Mouse (Mus musculus): ENCODE data around the gene Bcas3. TPM values are rescaled to one million over a fixed set of nuclear protein-coding genes. Genes with fewer than 3 reads are reported as not detected.
A peak's percentile ranks its signal among the peaks of the same experiment; 100 is the strongest.

The Bcas3 gene
- total and polyA plus RNA-seq, 3 experiments, result 20.1 to 61.0 (median 41.3) TPM

DNA sequence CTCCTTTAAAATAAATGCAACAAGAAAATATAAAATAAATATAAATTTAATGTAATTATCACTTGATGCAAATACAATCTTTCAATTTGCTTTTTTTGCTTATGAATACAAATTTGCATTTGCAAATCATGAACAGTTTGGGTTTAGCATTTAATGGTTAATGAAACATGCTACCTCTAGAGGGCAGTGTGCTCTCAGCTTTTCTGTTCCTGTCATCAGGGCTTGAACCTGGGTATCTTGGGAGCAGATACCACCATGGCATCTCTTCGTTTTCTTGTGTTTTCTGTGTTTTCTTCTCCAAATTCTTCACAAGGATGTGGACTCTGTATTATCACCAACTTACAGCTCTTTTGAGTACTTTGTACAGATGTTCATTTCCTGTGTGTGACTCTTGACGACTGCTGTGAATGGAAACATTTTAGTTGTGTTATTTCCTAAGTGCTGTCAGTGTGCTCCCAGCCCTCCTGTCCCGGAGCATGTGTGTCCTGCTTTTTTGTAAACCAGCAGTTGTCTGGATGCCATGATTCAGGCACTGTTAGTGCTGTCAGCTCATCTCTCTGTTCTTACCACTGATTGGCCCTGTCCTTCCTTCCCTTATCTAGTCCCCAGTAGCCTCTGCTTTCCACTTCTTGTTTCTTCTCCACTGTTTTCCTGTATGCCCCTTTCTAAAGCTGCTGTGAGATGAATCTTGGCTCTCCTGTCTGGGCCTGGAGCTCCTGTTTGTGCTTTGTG, 165.2 kb downstream of the Bcas3 start:
- no peak for TF ChIP-seq GATA1 (IDR thresholded peaks at IDR 0.05; ENCODE audit: borderline replicate concordance, low read length)
- 0 out of 2 replicates have a peak, but pooled peaks have one; percentile 12 for TF ChIP-seq CTCF (IDR thresholded peaks at IDR 0.05; ENCODE audit: low read depth, low read length)
- peak; percentile 29 for DNase-seq (ENCODE audit: low spot score)

DNA sequence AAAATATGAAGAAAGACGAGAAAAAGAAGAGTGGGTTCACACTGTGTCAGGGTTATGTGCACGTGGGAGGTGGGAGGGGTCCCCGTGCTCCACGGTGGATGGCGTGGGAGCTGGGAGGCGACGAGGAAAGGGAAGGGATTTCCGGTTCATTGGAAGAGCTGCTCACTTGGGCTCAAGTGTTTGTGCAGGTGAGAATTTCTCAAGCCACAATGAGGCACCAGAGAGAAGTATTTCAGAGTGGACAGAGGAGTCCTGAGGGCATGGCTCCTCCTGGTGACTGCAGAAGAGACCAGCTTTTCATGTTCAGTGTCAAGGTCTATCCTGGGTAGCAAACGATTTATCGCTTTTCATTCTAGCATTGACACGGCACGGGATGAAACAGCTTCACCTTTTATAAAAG, 167.3 kb downstream of the Bcas3 start:
- Histone ChIP-seq H3K27me3 (ENCODE audit: insufficient read depth, low read length) (peaks cover 22% of the 10 kb centered on the region), H3K4me1 (ENCODE audit: insufficient read depth, low read depth, low read length) (0 out of 2 replicates have a peak, but pooled peaks cover 4% of the 10 kb centered on the region), H3K36me3 (replicated peaks) (no peaks in the 10 kb centered on the region), H3K4me3 (ENCODE audit: low read depth, low read length) (no peak overlapping the region), H3K9me3 (replicated peaks) (no peaks in the 10 kb centered on the region)
- TF ChIP-seq TAL1 (conservative IDR thresholded peaks at IDR 0.05; ENCODE audit: low read depth, low read length) (no peak), CTCF (IDR thresholded peaks at IDR 0.05; ENCODE audit: low read depth, low read length) (no peak), POLR2AphosphoS5 (IDR thresholded peaks at IDR 0.05; ENCODE audit: insufficient replicate concordance, low read depth, low read length) (no peak), GATA2 (IDR thresholded peaks at IDR 0.05; ENCODE audit: borderline replicate concordance, low read depth, low read length) (no peak), GATA1 (IDR thresholded peaks at IDR 0.05; ENCODE audit: borderline replicate concordance, low read length) (no peak)
- ATAC-seq (ENCODE audit: extremely low read depth, insufficient number of reproducible peaks, low FRiP score, poor library complexity, severe bottlenecking) (no peak), DNase-seq (ENCODE audit: low spot score) (no peak)

More for the DNA sequence above, 165.2 kb downstream of the Bcas3 start:
- ATAC-seq (ENCODE audit: extremely low read depth, insufficient number of reproducible peaks, low FRiP score, poor library complexity, severe bottlenecking), result no peak
- 0 out of 2 replicates have a peak, but pooled peaks cover 4% of the 10 kb centered on the region for H3K4me1 ChIP-seq (ENCODE audit: insufficient read depth, low read depth, low read length)
- H3K36me3 ChIP-seq (replicated peaks), result no peaks in the 10 kb centered on the region
- no peaks in the 10 kb centered on the region for H3K9me3 ChIP-seq (replicated peaks)
- peaks cover 7% of the 10 kb centered on the region for H3K27me3 ChIP-seq (ENCODE audit: insufficient read depth, low read length)
- H3K4me3 ChIP-seq (ENCODE audit: low read depth, low read length), result no peak overlapping the region

DNA sequence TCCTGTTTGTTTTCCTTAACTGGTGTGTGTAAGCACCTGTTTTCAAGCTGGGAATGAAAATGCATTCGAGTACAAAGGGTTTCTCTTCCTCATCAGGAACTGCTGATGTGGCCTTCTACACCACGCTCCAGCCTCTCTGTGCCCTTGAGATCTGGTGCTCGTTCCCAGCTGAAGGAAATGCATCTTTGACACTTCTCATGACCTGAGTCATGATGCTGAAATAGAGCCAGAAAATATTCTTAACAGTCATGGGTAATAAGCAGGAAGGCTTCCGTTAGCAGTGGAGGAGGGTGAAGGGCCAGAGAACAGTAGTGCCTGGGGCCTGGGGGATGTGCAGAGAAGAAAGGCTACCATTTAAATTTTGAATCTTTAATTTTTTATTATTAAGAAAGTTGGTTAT, 168.0 kb downstream of the Bcas3 start:
- no peak for TF ChIP-seq CTCF (IDR thresholded peaks at IDR 0.05; ENCODE audit: low read depth, low read length)
- no peak for TF ChIP-seq GATA1 (IDR thresholded peaks at IDR 0.05; ENCODE audit: borderline replicate concordance, low read length)
- TF ChIP-seq GATA2 (IDR thresholded peaks at IDR 0.05; ENCODE audit: borderline replicate concordance, low read depth, low read length), result no peak
- no peak for TF ChIP-seq TAL1 (conservative IDR thresholded peaks at IDR 0.05; ENCODE audit: low read depth, low read length)
- no peak for TF ChIP-seq POLR2AphosphoS5 (IDR thresholded peaks at IDR 0.05; ENCODE audit: insufficient replicate concordance, low read depth, low read length)
- Histone ChIP-seq H3K4me1 (ENCODE audit: insufficient read depth, low read depth, low read length) (0 out of 2 replicates have a peak, but pooled peaks cover 4% of the 10 kb centered on the region), H3K9me3 (replicated peaks) (no peaks in the 10 kb centered on the region), H3K36me3 (replicated peaks) (no peaks in the 10 kb centered on the region), H3K27me3 (ENCODE audit: insufficient read depth, low read length) (peaks cover 26% of the 10 kb centered on the region), H3K4me3 (ENCODE audit: low read depth, low read length) (no peak overlapping the region)
- ATAC-seq (ENCODE audit: extremely low read depth, insufficient number of reproducible peaks, low FRiP score, poor library complexity, severe bottlenecking) (no peak), DNase-seq (ENCODE audit: low spot score) (no peak)

DNA sequence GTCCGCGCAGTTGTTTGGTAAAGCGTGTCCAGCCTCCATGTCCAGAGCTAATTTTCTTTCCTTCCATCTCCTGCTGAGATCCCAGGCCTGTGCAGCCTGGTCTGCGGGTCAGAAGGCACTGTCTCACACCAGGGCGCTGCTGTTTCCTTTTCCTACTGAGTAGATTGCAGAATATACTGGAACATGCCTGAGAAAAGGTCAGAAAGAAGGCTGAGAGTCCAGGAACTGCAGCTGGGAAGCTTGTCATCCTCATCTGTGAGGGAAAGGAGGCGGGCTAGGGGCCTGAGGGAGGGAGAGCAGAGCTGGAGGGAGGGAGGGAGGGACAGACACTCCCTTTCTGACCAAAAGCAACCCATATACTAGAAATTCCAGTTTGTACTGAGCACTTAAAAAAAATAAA, 170.7 kb downstream of the Bcas3 start:
- Histone ChIP-seq H3K36me3 (replicated peaks) (no peaks in the 10 kb centered on the region), H3K4me3 (ENCODE audit: low read depth, low read length) (no peak overlapping the region), H3K9me3 (replicated peaks) (no peaks in the 10 kb centered on the region), H3K27me3 (ENCODE audit: insufficient read depth, low read length) (peaks cover 37% of the 10 kb centered on the region), H3K4me1 (ENCODE audit: insufficient read depth, low read depth, low read length) (peaks cover 5% of the 10 kb centered on the region; the same call in 1 of the 2 replicates)
- ATAC-seq (ENCODE audit: extremely low read depth, insufficient number of reproducible peaks, low FRiP score, poor library complexity, severe bottlenecking), result no peak
- TF ChIP-seq GATA1 (IDR thresholded peaks at IDR 0.05; ENCODE audit: borderline replicate concordance, low read length) (no peak), TAL1 (conservative IDR thresholded peaks at IDR 0.05; ENCODE audit: low read depth, low read length) (no peak), GATA2 (IDR thresholded peaks at IDR 0.05; ENCODE audit: borderline replicate concordance, low read depth, low read length) (no peak), CTCF (IDR thresholded peaks at IDR 0.05; ENCODE audit: low read depth, low read length) (no peak), POLR2AphosphoS5 (IDR thresholded peaks at IDR 0.05; ENCODE audit: insufficient replicate concordance, low read depth, low read length) (no peak)
- no peak for DNase-seq (ENCODE audit: low spot score)

DNA sequence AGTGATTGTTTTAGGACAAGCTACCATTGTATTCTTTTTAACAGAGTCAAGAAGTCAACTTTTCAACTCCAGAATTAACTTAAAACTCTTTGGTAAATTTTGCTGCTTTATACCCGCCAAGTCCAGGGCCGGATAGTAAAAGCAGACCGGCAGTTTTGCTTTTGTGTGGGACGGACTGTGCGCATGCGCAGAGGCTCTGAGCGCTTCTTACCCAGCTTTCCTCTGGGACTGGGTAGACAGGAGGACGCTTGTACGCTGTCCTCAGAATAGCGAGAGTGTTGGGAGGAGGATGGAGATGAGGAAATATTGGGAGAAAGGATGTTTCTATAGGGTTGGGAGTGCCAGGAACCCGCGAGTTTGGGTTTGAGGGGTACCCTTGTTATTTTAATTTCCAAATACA, 171.2 kb downstream of the Bcas3 start:
- DNase-seq (ENCODE audit: low spot score) (no peak), ATAC-seq (ENCODE audit: extremely low read depth, insufficient number of reproducible peaks, low FRiP score, poor library complexity, severe bottlenecking) (no peak)
- H3K36me3 ChIP-seq (replicated peaks), result no peaks in the 10 kb centered on the region
- peaks cover 37% of the 10 kb centered on the region for H3K27me3 ChIP-seq (ENCODE audit: insufficient read depth, low read length)
- H3K4me1 ChIP-seq (ENCODE audit: insufficient read depth, low read depth, low read length), result peaks cover 10% of the 10 kb centered on the region
- no peak overlapping the region for H3K4me3 ChIP-seq (ENCODE audit: low read depth, low read length)
- no peak for TF ChIP-seq GATA1 (IDR thresholded peaks at IDR 0.05; ENCODE audit: borderline replicate concordance, low read length)
- no peak for TF ChIP-seq CTCF (IDR thresholded peaks at IDR 0.05; ENCODE audit: low read depth, low read length)
- TF ChIP-seq TAL1 (conservative IDR thresholded peaks at IDR 0.05; ENCODE audit: low read depth, low read length), result no peak
- no peak for TF ChIP-seq GATA2 (IDR thresholded peaks at IDR 0.05; ENCODE audit: borderline replicate concordance, low read depth, low read length)
- TF ChIP-seq POLR2AphosphoS5 (IDR thresholded peaks at IDR 0.05; ENCODE audit: insufficient replicate concordance, low read depth, low read length), result no peak
- no peaks in the 10 kb centered on the region for H3K9me3 ChIP-seq (replicated peaks)

DNA sequence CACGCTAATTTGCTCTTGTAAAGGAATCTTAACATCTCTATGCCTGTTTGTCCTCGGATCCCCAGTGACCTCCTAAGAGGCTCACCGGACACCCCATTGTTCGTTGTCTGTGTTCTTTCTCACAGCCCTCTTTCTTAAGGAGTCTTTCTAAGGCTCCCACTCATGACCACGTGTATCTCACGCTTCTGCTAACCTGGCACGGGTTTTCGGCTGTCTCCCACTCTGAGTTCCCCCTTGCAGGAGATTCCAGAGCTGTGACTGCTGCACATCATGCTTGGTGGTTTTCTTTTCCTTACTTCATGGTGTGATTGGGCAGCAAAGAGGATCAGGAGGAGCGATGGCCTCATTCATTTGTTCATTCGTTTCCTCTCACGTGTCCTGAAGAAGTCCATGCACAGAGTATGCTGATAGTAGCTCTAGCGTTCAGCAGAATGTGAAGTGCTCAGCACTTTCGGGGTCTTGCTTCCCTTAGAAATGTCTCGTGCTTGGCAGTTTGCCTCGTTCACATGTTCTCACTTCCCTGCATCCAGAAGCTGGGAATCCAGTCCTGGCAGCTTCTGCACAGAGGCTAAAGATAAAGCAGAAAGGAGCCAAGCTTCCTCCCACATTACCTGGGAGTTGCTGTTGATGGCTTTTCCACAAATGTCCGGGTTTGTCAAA, 172.0 kb downstream of the Bcas3 start:
- Histone ChIP-seq H3K9me3 (replicated peaks) (no peaks in the 10 kb centered on the region), H3K27me3 (ENCODE audit: insufficient read depth, low read length) (peaks cover 37% of the 10 kb centered on the region), H3K4me3 (ENCODE audit: low read depth, low read length) (no peak overlapping the region), H3K36me3 (replicated peaks) (no peaks in the 10 kb centered on the region), H3K4me1 (ENCODE audit: insufficient read depth, low read depth, low read length) (peaks cover 18% of the 10 kb centered on the region)
- ATAC-seq (ENCODE audit: extremely low read depth, insufficient number of reproducible peaks, low FRiP score, poor library complexity, severe bottlenecking) (no peak), DNase-seq (ENCODE audit: low spot score) (no peak)
- TF ChIP-seq POLR2AphosphoS5 (IDR thresholded peaks at IDR 0.05; ENCODE audit: insufficient replicate concordance, low read depth, low read length) (no peak), TAL1 (conservative IDR thresholded peaks at IDR 0.05; ENCODE audit: low read depth, low read length) (no peak), GATA1 (IDR thresholded peaks at IDR 0.05; ENCODE audit: borderline replicate concordance, low read length) (no peak), GATA2 (IDR thresholded peaks at IDR 0.05; ENCODE audit: borderline replicate concordance, low read depth, low read length) (no peak), CTCF (IDR thresholded peaks at IDR 0.05; ENCODE audit: low read depth, low read length) (no peak)

Data from G1E (cell line).